Mouse (Mus musculus) E14TG2a.4 (cell line): Measurements from ENCODE around the gene Igf1r.

ENCODE experiments used
- H3K27me3 ChIP-seq: 2 replicates; pipeline ENCODE4 v1.6.1; 2014; ENCODE audit warnings: low read length, control low read depth; ENCODE audit not compliant: insufficient read depth
- H3K36me3 ChIP-seq: 2 replicates; pipeline ENCODE4 v1.6.1; 2014; ENCODE audit warnings: low read length, control low read depth; ENCODE audit not compliant: insufficient read depth
- H3K4me1 ChIP-seq: replicated peaks from 2 replicates; pipeline ENCODE4 v1.6.1; 2014; ENCODE audit warnings: low read depth, low read length, control low read depth
- H3K4me3 ChIP-seq: replicated peaks from 2 replicates; pipeline ENCODE4 v1.5.1; 2014; ENCODE audit warnings: mild to moderate bottlenecking, low read length
- H3K9me3 ChIP-seq: 2 replicates; pipeline ENCODE4 v1.6.1; 2014; ENCODE audit warnings: low read length, control low read depth
- CTCF ChIP-seq: conservative IDR thresholded peaks from 2 replicates; pipeline ENCODE4 v1.5.1; 2014; ENCODE audit warnings: low read length
- NANOG ChIP-seq: IDR thresholded peaks from 2 replicates; pipeline ENCODE4 v1.6.1; 2014; ENCODE audit warnings: borderline replicate concordance, low read length, mixed read lengths
- POU5F1 ChIP-seq: IDR thresholded peaks from 2 replicates; pipeline ENCODE4 v1.6.1; 2014; ENCODE audit warnings: low read length, borderline replicate concordance

The Igf1r gene

GRCm38 (mm10) chr7:68134948-68135347 is 182.3 kb downstream of the Igf1r start:
- Histone ChIP-seq H3K27me3 (no peaks in the 10 kb centered on the region), H3K4me1 (peaks cover 26% of the 10 kb centered on the region), H3K4me3 (no peak overlapping the region), H3K36me3 (no peaks in the 10 kb centered on the region), H3K9me3 (no peaks in the 10 kb centered on the region)
- no peak for TF ChIP-seq NANOG
- TF ChIP-seq POU5F1: no peak
- no peak for TF ChIP-seq CTCF

DNA sequence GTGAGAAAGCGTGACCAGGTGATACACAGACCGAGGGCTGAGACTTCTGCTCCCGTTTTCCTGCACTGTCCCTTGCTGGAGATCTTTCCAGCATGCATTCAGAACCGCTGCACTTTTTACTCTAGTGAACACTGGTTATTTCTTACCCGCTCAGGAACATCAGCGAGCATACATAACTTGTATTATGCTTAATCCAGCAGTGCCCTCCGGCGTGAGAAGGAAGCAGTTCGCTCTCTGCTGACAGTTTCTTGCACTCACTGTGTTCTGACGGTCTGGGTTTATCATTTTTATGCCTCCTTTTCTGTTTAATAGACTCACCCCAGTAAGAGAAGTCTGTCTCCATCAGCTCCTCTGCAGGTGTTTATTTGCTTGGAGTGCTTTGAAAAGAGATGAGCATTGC is 183.4 kb downstream of the Igf1r start:
- Histone ChIP-seq H3K4me3 (peak overlapping the region; percentile 35; the same call in 1 of the 2 replicates), H3K9me3 (no peaks in the 10 kb centered on the region), H3K36me3 (no peaks in the 10 kb centered on the region), H3K4me1 (peaks cover 21% of the 10 kb centered on the region), H3K27me3 (no peaks in the 10 kb centered on the region)
- TF ChIP-seq POU5F1 (no peak), NANOG (no peak), CTCF (no peak)

DNA sequence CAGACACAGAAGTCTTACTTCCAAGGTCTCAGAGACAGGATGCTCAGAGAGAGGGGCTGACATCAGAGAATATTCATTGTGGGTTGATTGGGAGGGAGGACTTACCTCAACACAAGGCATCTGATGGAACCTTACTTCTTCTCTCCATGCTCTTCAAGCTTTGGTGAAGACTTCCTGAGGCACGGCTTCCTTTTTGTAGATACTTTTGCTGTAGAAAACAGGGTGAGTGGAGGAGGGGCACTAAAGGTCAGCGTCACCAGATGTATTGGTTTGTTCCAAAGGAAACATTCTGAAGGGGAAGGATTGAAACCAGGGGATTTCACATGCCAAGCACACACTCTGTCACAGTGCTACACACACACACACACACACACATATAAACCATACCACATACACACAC is 186.8 kb downstream of the Igf1r start:
- no peaks in the 10 kb centered on the region for H3K36me3 ChIP-seq
- H3K4me1 ChIP-seq: peaks cover 31% of the 10 kb centered on the region
- TF ChIP-seq NANOG: no peak
- TF ChIP-seq CTCF: no peak
- no peak for TF ChIP-seq POU5F1
- H3K9me3 ChIP-seq: no peaks in the 10 kb centered on the region
- H3K4me3 ChIP-seq: no peak overlapping the region
- no peaks in the 10 kb centered on the region for H3K27me3 ChIP-seq

GRCm38 (mm10) chr7:68140041-68140807 is 187.6 kb downstream of the Igf1r start:
- peaks cover 26% of the 10 kb centered on the region for H3K4me1 ChIP-seq
- no peaks in the 10 kb centered on the region for H3K36me3 ChIP-seq
- no peaks in the 10 kb centered on the region for H3K9me3 ChIP-seq
- no peaks in the 10 kb centered on the region for H3K27me3 ChIP-seq
- TF ChIP-seq POU5F1: no peak
- TF ChIP-seq NANOG: no peak
- no peak for TF ChIP-seq CTCF
- no peak overlapping the region for H3K4me3 ChIP-seq

DNA sequence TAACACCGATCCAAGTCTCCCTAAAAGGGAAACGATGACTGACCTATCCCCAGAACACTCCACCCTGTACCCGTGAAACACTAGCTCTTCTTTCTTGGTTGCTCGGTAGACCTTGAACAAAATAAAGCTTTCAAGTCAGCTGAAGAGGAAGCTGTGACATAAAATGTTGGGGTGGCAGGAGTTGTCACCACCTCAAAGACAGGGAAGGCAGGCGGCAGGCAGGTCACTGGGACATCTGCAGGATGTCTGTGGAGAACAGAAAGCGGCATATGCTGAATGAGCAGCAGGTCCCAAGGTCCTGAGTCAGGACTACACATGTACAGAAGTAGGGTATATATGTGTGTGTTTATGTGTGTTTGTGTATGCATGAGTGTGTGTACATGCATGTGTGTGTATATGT is 191.6 kb downstream of the Igf1r start:
- Histone ChIP-seq H3K4me1 (peaks cover 32% of the 10 kb centered on the region), H3K27me3 (no peaks in the 10 kb centered on the region), H3K4me3 (no peak overlapping the region), H3K9me3 (no peaks in the 10 kb centered on the region), H3K36me3 (no peaks in the 10 kb centered on the region)
- TF ChIP-seq NANOG (no peak), CTCF (no peak), POU5F1 (no peak)

GRCm38 (mm10) chr7:68148297-68149048 is 195.8 kb downstream of the Igf1r start:
- Histone ChIP-seq H3K27me3 (no peaks in the 10 kb centered on the region), H3K9me3 (no peaks in the 10 kb centered on the region), H3K4me1 (peaks cover 14% of the 10 kb centered on the region; the same call in 1 of the 2 replicates), H3K36me3 (no peaks in the 10 kb centered on the region), H3K4me3 (no peak overlapping the region)
- TF ChIP-seq POU5F1 (no peak), NANOG (no peak), CTCF (no peak)

- no peaks in the 10 kb centered on the region for H3K27me3 ChIP-seq
- no peak for TF ChIP-seq CTCF
- TF ChIP-seq POU5F1: no peak
- no peak for TF ChIP-seq NANOG
Measured at GRCm38 (mm10) chr7:68151892-68152291, 199.3 kb downstream of the Igf1r start.

GRCm38 (mm10) chr7:68152458-68152857 is 199.8 kb downstream of the Igf1r start:
- TF ChIP-seq POU5F1 (no peak), CTCF (no peak)
- Histone ChIP-seq H3K36me3 (no peaks in the 10 kb centered on the region), H3K27me3 (no peaks in the 10 kb centered on the region), H3K9me3 (no peaks in the 10 kb centered on the region), H3K4me3 (no peak overlapping the region), H3K4me1 (peaks cover 14% of the 10 kb centered on the region; the same call in 1 of the 2 replicates)

More at GRCm38 (mm10) chr7:68151892-68152291, 199.3 kb downstream of the Igf1r start:
- no peaks in the 10 kb centered on the region for H3K9me3 ChIP-seq
- peaks cover 14% of the 10 kb centered on the region; the same call in 1 of the 2 replicates for H3K4me1 ChIP-seq
- H3K36me3 ChIP-seq: no peaks in the 10 kb centered on the region
- H3K4me3 ChIP-seq: no peak overlapping the region

- no peak for TF ChIP-seq CTCF
- no peak for TF ChIP-seq POU5F1
- TF ChIP-seq NANOG: no peak
- Histone ChIP-seq H3K4me1 (peaks cover 14% of the 10 kb centered on the region; the same call in 1 of the 2 replicates), H3K9me3 (no peaks in the 10 kb centered on the region), H3K27me3 (no peaks in the 10 kb centered on the region), H3K4me3 (no peak overlapping the region), H3K36me3 (no peaks in the 10 kb centered on the region)
Measured at GRCm38 (mm10) chr7:68153269-68153668, 200.6 kb downstream of the Igf1r start.
